Mouse (Mus musculus) hindbrain, postnatal 0 days (tissue): ENCODE data around the gene Txn1. TPM values are rescaled to one million over a fixed set of nuclear protein-coding genes. Genes with fewer than 3 reads are reported as not detected.

Source experiments
- ATAC-seq: fragments of 200-750 bp; cut with Nextera tagmentation; 2 replicates; pipeline ENCODE4 v1.8.0; 2017; ENCODE audit warnings: mild to moderate bottlenecking, moderate TSS enrichment, moderate library complexity
- DNase-seq: peaks from one replicate; pipeline ENCODE4 v3.0.0-alpha.2; 2015; ENCODE audit warnings: low spot score
- H3K27ac ChIP-seq: fragments of 300-500 bp; sonication (generic); 2 replicates; pipeline ENCODE4 v1.5.1; 2014; ENCODE audit warnings: mild to moderate bottlenecking
- H3K27me3 ChIP-seq: fragments of 300-500 bp; sonication (generic); 2 replicates; pipeline ENCODE4 v1.6.1; 2014; ENCODE audit warnings: low read length, mixed read lengths; ENCODE audit not compliant: insufficient read depth
- H3K36me3 ChIP-seq: fragments of 300-500 bp; sonication (generic); 2 replicates; pipeline ENCODE4 v1.6.1; 2014; ENCODE audit warnings: low read length, mixed read lengths; ENCODE audit not compliant: insufficient read depth
- H3K4me1 ChIP-seq: fragments of 300-500 bp; sonication (generic); 2 replicates; pipeline ENCODE4 v1.6.1; 2014; ENCODE audit warnings: antibody characterized with exemption, low read length, mixed read lengths; ENCODE audit not compliant: insufficient read depth
- H3K4me2 ChIP-seq: fragments of 300-500 bp; sonication (generic); 2 replicates; pipeline ENCODE4 v1.6.1; 2014; ENCODE audit warnings: low read depth, mild to moderate bottlenecking, low read length, moderate library complexity, mixed read lengths
- H3K4me3 ChIP-seq: fragments of 300-500 bp; sonication (generic); 2 replicates; pipeline ENCODE4 v1.5.1; 2014; ENCODE audit warnings: low read length
- H3K9ac ChIP-seq: fragments of 300-500 bp; sonication (generic); replicated peaks from 2 replicates; pipeline ENCODE4 v1.6.1; 2014; ENCODE audit warnings: mild to moderate bottlenecking, low read length, moderate library complexity, mixed read lengths
- H3K9me3 ChIP-seq: fragments of 300-500 bp; sonication (generic); 2 replicates; pipeline ENCODE4 v1.6.1; 2016; ENCODE audit warnings: low read length, mixed read lengths
- CTCF ChIP-seq: IDR thresholded peaks from 2 replicates; pipeline ENCODE4 v1.5.1; 2016; ENCODE audit warnings: antibody characterized with exemption, control low read depth, low read depth
- WGBS: fragments of 180-500 bp; shearing (Covaris S2); extraction: QIAGEN DNeasy Blood & Tissue Kit; methylation state at CpG from one replicate; pipeline ENCODE4 v1.1.7; 2014; 5-methylcytosine and 5-hydroxymethylcytosine counted together
- polyA plus RNA-seq: library from polyadenylated mRNA; unstranded; fragments of >200 nt; fragmentation: Nextera tagmentation; extraction: Ambion mirVana; gene quantifications from 2 replicates; pipeline ENCODE4 v1.2.1, GENCODE M21; 2015
- total RNA-seq: library from RNA; depleted of rRNA; stranded (reverse); fragments of >200 nt; gene quantifications from 2 replicates; pipeline ENCODE4 v1.2.3, GENCODE M21; 2014

The Txn1 gene
- total and polyA plus RNA-seq, 2 experiments from 2014 or later = 113 to 360 TPM

- 58% methylated on average over 6 of the region's 6 CpGs for WGBS
- no peak for TF ChIP-seq CTCF
- no peak overlapping the region for H3K27ac ChIP-seq
Measured at GRCm38 (mm10) chr4:57924556-57925071, 31.6 kb downstream of the Txn1 start.

DNA sequence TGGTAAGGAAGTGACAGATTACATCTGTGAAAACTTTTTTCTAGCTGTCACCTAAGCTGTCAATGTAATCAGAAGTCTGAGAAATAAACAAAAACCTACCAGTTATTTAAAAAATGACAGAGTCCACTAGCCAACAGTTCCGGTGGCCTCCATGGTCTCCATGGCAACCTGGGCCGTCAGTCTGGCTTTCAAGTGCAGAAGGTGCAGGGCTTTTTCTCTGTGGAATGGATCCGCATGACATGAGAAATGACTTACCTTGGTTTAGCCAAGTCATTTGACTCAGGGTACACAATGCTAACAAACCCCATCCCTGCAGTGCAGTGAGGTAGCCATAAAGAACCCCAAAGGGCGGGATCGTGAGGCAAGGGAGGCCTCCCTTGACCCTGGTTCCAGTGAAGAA is 34.0 kb downstream of the Txn1 start:
- Histone ChIP-seq H3K4me3 (no peak overlapping the region), H3K9ac (no peak overlapping the region), H3K9me3 (no peaks in the 10 kb centered on the region), H3K27me3 (no peaks in the 10 kb centered on the region), H3K4me2 (no peak overlapping the region), H3K4me1 (0 out of 2 replicates have a peak, but pooled peaks cover 4% of the 10 kb centered on the region), H3K36me3 (no peaks in the 10 kb centered on the region), H3K27ac (no peak overlapping the region; the same call in 1 of the 2 replicates)
- WGBS = 21% methylated on average over 5 of the region's 5 CpGs
- no peak for TF ChIP-seq CTCF
- ATAC-seq (no peak), DNase-seq (peak; percentile 19)

More at GRCm38 (mm10) chr4:57924556-57925071, 31.6 kb downstream of the Txn1 start:
- Histone ChIP-seq H3K4me1 (0 out of 2 replicates have a peak, but pooled peaks cover 4% of the 10 kb centered on the region), H3K36me3 (no peaks in the 10 kb centered on the region), H3K9me3 (no peaks in the 10 kb centered on the region), H3K27me3 (no peaks in the 10 kb centered on the region), H3K4me2 (no peak overlapping the region), H3K4me3 (no peak overlapping the region), H3K9ac (no peak overlapping the region)
- peak; percentile 30 for DNase-seq
- ATAC-seq = no peak

DNA sequence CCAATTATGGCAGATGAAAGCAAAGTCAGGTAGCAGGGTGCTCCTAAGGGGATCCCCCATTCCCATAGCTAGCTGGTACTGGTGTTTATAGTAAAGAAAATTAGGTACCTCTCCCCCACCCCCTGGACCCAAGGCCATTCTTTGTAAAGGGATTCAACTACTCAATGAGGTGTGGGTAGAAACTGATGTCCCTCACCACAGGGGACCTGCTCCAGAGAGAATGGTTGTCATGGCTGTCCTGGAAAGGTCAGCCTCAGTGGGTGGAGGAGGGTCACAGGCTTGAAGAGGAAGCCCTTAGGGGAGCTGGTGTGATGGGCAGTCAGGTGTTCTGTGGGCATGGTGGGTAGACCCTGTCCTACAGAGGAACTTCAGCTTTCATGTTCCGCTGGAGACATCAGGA is 35.7 kb downstream of the Txn1 start:
- no peak overlapping the region for H3K4me2 ChIP-seq
- H3K9me3 ChIP-seq = no peaks in the 10 kb centered on the region
- no peak for DNase-seq
- H3K27ac ChIP-seq = no peak overlapping the region
- ATAC-seq = no peak
- no peaks in the 10 kb centered on the region for H3K36me3 ChIP-seq
- no peaks in the 10 kb centered on the region for H3K27me3 ChIP-seq
- 0 out of 2 replicates have a peak, but pooled peaks cover 4% of the 10 kb centered on the region for H3K4me1 ChIP-seq
- no peak overlapping the region for H3K4me3 ChIP-seq
- no peak overlapping the region for H3K9ac ChIP-seq
- no peak for TF ChIP-seq CTCF
- WGBS = 56% methylated on average over 1 of the region's 1 CpGs

GRCm38 (mm10) chr4:57919494-57920423 is 36.5 kb downstream of the Txn1 start:
- no peaks in the 10 kb centered on the region for H3K36me3 ChIP-seq
- ATAC-seq (no peak), DNase-seq (no peak)
- no peak overlapping the region for H3K4me3 ChIP-seq
- 18% methylated on average over 8 of the region's 8 CpGs for WGBS
- H3K9me3 ChIP-seq = no peaks in the 10 kb centered on the region
- TF ChIP-seq CTCF = no peak
- H3K27ac ChIP-seq = no peak overlapping the region
- no peak overlapping the region for H3K4me2 ChIP-seq
- no peaks in the 10 kb centered on the region for H3K27me3 ChIP-seq
- 0 out of 2 replicates have a peak, but pooled peaks cover 4% of the 10 kb centered on the region for H3K4me1 ChIP-seq
- no peak overlapping the region for H3K9ac ChIP-seq

GRCm38 (mm10) chr4:57916711-57917110 is 39.5 kb downstream of the Txn1 start:
- no peak for ATAC-seq
- Histone ChIP-seq H3K9ac (no peak overlapping the region), H3K4me1 (no peaks in the 10 kb centered on the region), H3K4me2 (no peak overlapping the region), H3K9me3 (no peaks in the 10 kb centered on the region), H3K27ac (no peak overlapping the region), H3K4me3 (no peak overlapping the region), H3K36me3 (no peaks in the 10 kb centered on the region), H3K27me3 (no peaks in the 10 kb centered on the region)
- no peak for TF ChIP-seq CTCF
- 76% methylated on average over 4 of the region's 4 CpGs for WGBS
- no peak for DNase-seq

DNA sequence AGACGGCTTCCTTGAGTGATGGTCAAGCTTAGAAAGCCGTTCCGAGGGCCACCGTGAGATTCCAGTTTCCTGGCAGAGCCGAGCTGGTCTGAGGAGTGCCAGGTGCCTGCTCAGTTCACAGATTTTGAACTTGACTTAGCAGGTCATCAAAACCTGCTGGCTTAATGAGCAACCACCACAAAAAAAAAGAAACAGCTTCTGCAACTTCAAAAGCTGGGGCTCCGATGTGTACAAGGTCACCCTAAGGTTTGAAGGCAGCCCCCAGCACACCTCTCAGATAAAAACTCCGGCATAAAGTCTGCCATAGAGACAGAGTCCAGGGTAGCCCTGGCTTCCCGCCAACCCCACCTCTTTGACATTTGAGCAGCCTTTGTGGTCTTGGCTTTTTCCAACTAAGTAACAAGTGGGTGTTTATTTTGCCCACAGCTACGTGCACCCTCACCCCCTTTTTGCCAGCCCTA is 40.0 kb downstream of the Txn1 start, which contains the start of gene D630039A03Rik:
Gene D630039A03Rik (minus strand): TSS at position 97 of the 461 bp plus-strand sequence.
- peak within 1 kb of the TSS; percentile 30 for H3K4me2 ChIP-seq

More for the DNA sequence above, 40.0 kb downstream of the Txn1 start, which contains the start of gene D630039A03Rik:
- Histone ChIP-seq H3K9me3 (no peaks in the 10 kb centered on the region), H3K36me3 (no peaks in the 10 kb centered on the region), H3K4me3 (no peak within 1 kb of the TSS), H3K27me3 (no peaks in the 10 kb centered on the region), H3K9ac (no peak within 1 kb of the TSS), H3K27ac (peak within 1 kb of the TSS; percentile 37), H3K4me1 (no peaks in the 10 kb centered on the region)
- WGBS = 24% methylated on average over 9 of the region's 9 CpGs
- no peak for TF ChIP-seq CTCF
- no peak for ATAC-seq
- DNase-seq = peak; percentile 20
